Mouse (Mus musculus) 3T3-L1 (cell line): ENCODE data around the gene Map1b.

Source experiments
- DNase-seq: peaks from one replicate; pipeline ENCODE4 v3.0.0-alpha.2; 2015; ENCODE audit warnings: low read depth, low spot score

The Map1b gene

GRCm38 (mm10) chr13:99528456-99528855, 12.1 kb upstream of the Map1b start:
- DNase-seq = peak; percentile 89

GRCm38 (mm10) chr13:99527936-99528335, 11.6 kb upstream of the Map1b start:
- DNase-seq = peak; percentile 39

GRCm38 (mm10) chr13:99525491-99525890, 9.2 kb upstream of the Map1b start:
- DNase-seq = peak; percentile 26

GRCm38 (mm10) chr13:99517836-99518235, 1.5 kb upstream of the Map1b start:
- no peak for DNase-seq

- DNase-seq = no peak
Measured at GRCm38 (mm10) chr13:99515736-99516447, 448 bp downstream of the Map1b start.

GRCm38 (mm10) chr13:99514917-99515591, 1.3 kb downstream of the Map1b start:
- no peak for DNase-seq

GRCm38 (mm10) chr13:99513990-99514389, 2.4 kb downstream of the Map1b start:
- DNase-seq = no peak

- peak; percentile 43 for DNase-seq
Measured at GRCm38 (mm10) chr13:99513138-99513537, 3.2 kb downstream of the Map1b start.

GRCm38 (mm10) chr13:99509896-99510295, 6.4 kb downstream of the Map1b start:
- no peak for DNase-seq

GRCm38 (mm10) chr13:99506580-99506962, 9.8 kb downstream of the Map1b start:
- peak; percentile 87 for DNase-seq

- DNase-seq = no peak
Measured at GRCm38 (mm10) chr13:99505826-99506579, 10.3 kb downstream of the Map1b start.

GRCm38 (mm10) chr13:99503370-99503979, 12.9 kb downstream of the Map1b start:
- peak; percentile 82 for DNase-seq

GRCm38 (mm10) chr13:99502911-99503310, 13.4 kb downstream of the Map1b start:
- DNase-seq = no peak

GRCm38 (mm10) chr13:99502126-99502744, 14.1 kb downstream of the Map1b start:
- DNase-seq = no peak

- DNase-seq = no peak
Measured at GRCm38 (mm10) chr13:99501393-99501792, 14.9 kb downstream of the Map1b start.

GRCm38 (mm10) chr13:99500609-99501008, 15.7 kb downstream of the Map1b start:
- DNase-seq = no peak

GRCm38 (mm10) chr13:99499764-99500163, 16.6 kb downstream of the Map1b start:
- no peak for DNase-seq

GRCm38 (mm10) chr13:99496106-99496505, 20.2 kb downstream of the Map1b start:
- DNase-seq = peak; percentile 20

GRCm38 (mm10) chr13:99494416-99494815, 21.9 kb downstream of the Map1b start:
- DNase-seq = no peak

- no peak for DNase-seq
Measured at GRCm38 (mm10) chr13:99493304-99493904, 22.9 kb downstream of the Map1b start.

GRCm38 (mm10) chr13:99492619-99493303, 23.6 kb downstream of the Map1b start:
- DNase-seq = no peak
